Mouse (Mus musculus): ENCODE results near the gene Erc2.

- no peak for TF ChIP-seq CTCF (IDR thresholded peaks at IDR 0.05; ENCODE audit: low read depth)
- TF ChIP-seq EP300 (IDR thresholded peaks at IDR 0.05; ENCODE audit: low read depth), result no peak
These were observed 435.9 kb downstream of the Erc2 start for GRCm38 (mm10) chr14:28057885-28058860.

Measured in liver, embryonic 14.5 days (tissue).